Comparison of ENCODE assay signal across 8 mouse cellular contexts in genomic region chr14:55055167-55055834, GRCm38 (mm10). TPM values are rescaled to one million over a fixed set of nuclear protein-coding genes. Genes with fewer than 3 reads are reported as not detected.
DNase-seq lines count a peak whose midpoint lies in the region; ATAC-seq and TF ChIP-seq lines count a peak whose summit lies in the region.

No protein-coding gene starts in this region.

- peaks cover 78% of the 10 kb centered on the region for H3K4me1 ChIP-seq in forebrain, embryonic 15.5 days
- no peaks in the 10 kb centered on the region for H3K4me1 ChIP-seq in thymus, adult 2 months (replicated peaks; ENCODE audit: control insufficient read depth, insufficient read depth, low read length)

- TF ChIP-seq POLR2A in thymus, adult 2 months (IDR thresholded peaks at IDR 0.05; ENCODE audit: control insufficient read depth, extremely low read depth, insufficient read depth, low read length, poor library complexity), result no peak

- DNase-seq in kidney, adult 8-10 months, result peak; percentile 21 to 41
- no peak for DNase-seq in kidney, postnatal 14 days
- DNase-seq in adrenal gland, postnatal 14 days, result peak; percentile 93
- peak; percentile 90 for DNase-seq in layer of hippocampus, adult 9-10 months (ENCODE audit: low spot score)
- DNase-seq in monocyte, adult 2 months (ENCODE audit: low read depth in 1 of 2, low spot score in 2 of 2), result peak; percentile 45 to 65
- DNase-seq in thymus, postnatal 0 days (ENCODE audit: low spot score), result no peak
- no peak for DNase-seq in thymus, adult 2 months

- peak overlapping the region; percentile 41 for H3K4me3 ChIP-seq in forebrain, embryonic 15.5 days
- H3K4me3 ChIP-seq in thymus, adult 2 months (ENCODE audit: control insufficient read depth, insufficient read depth, low read length), result no peak overlapping the region

- peak overlapping the region; percentile 59 for H3K9ac ChIP-seq in forebrain, embryonic 15.5 days (replicated peaks)

- H3K27ac ChIP-seq in forebrain, embryonic 15.5 days (replicated peaks), result peak overlapping the region; percentile 100
- no peak overlapping the region for H3K27ac ChIP-seq in thymus, adult 2 months (ENCODE audit: control insufficient read depth, insufficient read depth, low read length)

- peak overlapping the region; percentile 65 for H3K4me2 ChIP-seq in forebrain, embryonic 15.5 days (replicated peaks)

- no peaks in the 10 kb centered on the region for H3K27me3 ChIP-seq in forebrain, embryonic 15.5 days
- no peaks in the 10 kb centered on the region for H3K27me3 ChIP-seq in thymus, adult 2 months (ENCODE audit: control insufficient read depth, insufficient read depth, low read length)

- peak; percentile 30 for ATAC-seq in forebrain, embryonic 15.5 days (replicated peaks)

- H3K9me3 ChIP-seq in forebrain, embryonic 15.5 days, result no peaks in the 10 kb centered on the region

- WGBS in forebrain, embryonic 15.5 days, result 27% methylated on average over 11 of the region's 11 CpGs
- 22% methylated on average over 11 of the region's 11 CpGs for WGBS in thymus, adult 2 months

- TF ChIP-seq CTCF in thymus, adult 2 months (IDR thresholded peaks at IDR 0.05; ENCODE audit: borderline replicate concordance, control insufficient read depth, extremely low read depth, insufficient read depth, low read length, poor library complexity), result no peak

- H3K36me3 ChIP-seq in forebrain, embryonic 15.5 days, result peaks cover 18% of the 10 kb centered on the region
- no peaks in the 10 kb centered on the region for H3K36me3 ChIP-seq in thymus, adult 2 months (ENCODE audit: control insufficient read depth, insufficient read depth, low read length)

RNA-seq across cellular contexts. Expression of gene Zfhx2, which starts 36.8 kb away (rescaled TPM):
- 7.3 and 9.8 TPM in 2 replicates for total RNA-seq in adrenal gland, postnatal 14 days (2021)
- 27.4 and 30.6 TPM in 2 replicates for polyA plus RNA-seq in forebrain, embryonic 15.5 days (2015; fragmentation: Nextera tagmentation; extraction: Ambion mirVana)
- polyA plus RNA-seq in thymus, postnatal 0 days (2015; fragmentation: Nextera tagmentation; extraction: Ambion mirVana), result 1.1 and 1.5 TPM in 2 replicates
- 6.3 and 6.6 TPM in 2 replicates for polyA plus RNA-seq in thymus, adult 2 months (2012; rRNA removed)

RNA-seq across cellular contexts. Expression of gene Thtpa, which starts 39.3 kb away (rescaled TPM):
- 11.3 and 15.8 TPM in 2 replicates for total RNA-seq in adrenal gland, postnatal 14 days (2021)
- polyA plus RNA-seq in forebrain, embryonic 15.5 days (2015; fragmentation: Nextera tagmentation; extraction: Ambion mirVana), result 52.2 and 52.3 TPM in 2 replicates
- polyA plus RNA-seq in thymus, postnatal 0 days (2015; fragmentation: Nextera tagmentation; extraction: Ambion mirVana), result 9.8 and 10.3 TPM in 2 replicates
- 6.0 and 6.1 TPM in 2 replicates for polyA plus RNA-seq in thymus, adult 2 months (2012; rRNA removed)

RNA-seq across cellular contexts. Expression of gene Ngdn, which starts 40.0 kb away (rescaled TPM):
- total RNA-seq in adrenal gland, postnatal 14 days (2021), result 34.5 and 39.2 TPM in 2 replicates
- polyA plus RNA-seq in forebrain, embryonic 15.5 days (2015; fragmentation: Nextera tagmentation; extraction: Ambion mirVana), result 67.1 and 70.8 TPM in 2 replicates
- polyA plus RNA-seq in thymus, postnatal 0 days (2015; fragmentation: Nextera tagmentation; extraction: Ambion mirVana), result 128 and 129 TPM in 2 replicates
- polyA plus RNA-seq in thymus, adult 2 months (2012; rRNA removed), result 24.6 and 31.0 TPM in 2 replicates

RNA-seq across cellular contexts. Expression of gene Ap1g2, which starts 51.1 kb away (rescaled TPM):
- total RNA-seq in adrenal gland, postnatal 14 days (2021), result 26.6 and 36.1 TPM in 2 replicates
- 11.4 and 13.0 TPM in 2 replicates for polyA plus RNA-seq in forebrain, embryonic 15.5 days (2015; fragmentation: Nextera tagmentation; extraction: Ambion mirVana)
- 32.0 and 38.3 TPM in 2 replicates for polyA plus RNA-seq in thymus, postnatal 0 days (2015; fragmentation: Nextera tagmentation; extraction: Ambion mirVana)
- 91.5 and 94.5 TPM in 2 replicates for polyA plus RNA-seq in thymus, adult 2 months (2012; rRNA removed)

Comparison
In these comparisons a context has a peak if more than half of its experiments do, and no peak if none do; other contexts are left out.
1. DNase-seq: peak in kidney, adult 8-10 months (2 of 2), adrenal gland, postnatal 14 days (single experiment), layer of hippocampus, adult 9-10 months (single experiment) and monocyte, adult 2 months (2 of 2); none in kidney, postnatal 14 days (single experiment), thymus, postnatal 0 days (single experiment) and thymus, adult 2 months (single experiment).